Mouse (Mus musculus) pancreas, adult 10 weeks (tissue): ENCODE measurements around the gene Snrpb. TPM values are rescaled to one million over a fixed set of nuclear protein-coding genes. Genes with fewer than 3 reads are reported as not detected.

ENCODE experiments used
- polyA plus RNA-seq: library from polyadenylated mRNA; stranded (reverse); fragments of 350-450 nt; fragmentation: Illumina TruSeq; extraction: RNeasy Lipid Tissue Mini Kit (QIAGEN cat#74804); gene quantifications from one replicate; pipeline ENCODE4 v1.2.3, GENCODE M21; 2015; ENCODE audit warnings: low read depth, low replicate concordance; ENCODE audit not compliant: insufficient read depth

The Snrpb gene
- 31.1 TPM for polyA plus RNA-seq

GRCm38 (mm10) chr2:130178706-130179506 lies at the start of gene Snrpb:
Gene Snrpb, minus strand, starts transcription at chr2:130179403.

DNA sequence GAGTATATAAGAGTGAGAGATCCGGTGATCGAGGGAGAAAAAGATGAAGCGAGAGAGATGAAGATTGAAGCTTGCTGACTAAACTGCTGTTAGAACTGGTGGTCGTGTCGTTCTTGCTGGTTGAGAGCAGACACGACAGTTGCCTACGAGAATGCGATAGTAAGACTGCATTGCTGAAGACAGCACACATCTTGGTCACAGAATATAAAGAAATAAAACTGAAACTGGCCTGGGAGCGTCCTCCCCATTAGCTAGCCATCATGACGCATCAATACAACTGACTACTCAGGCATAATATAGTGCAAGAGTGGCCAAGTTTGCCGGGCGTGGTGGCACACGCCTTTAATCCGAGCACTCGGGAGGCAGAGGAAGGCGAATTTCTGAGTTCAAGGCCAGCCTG lies 15.7 kb upstream of the Snrpb start, which contains the start of gene Tmc2:
Gene Tmc2, plus strand, starts transcription at position 301 of the 400 bp plus-strand sequence.

Other genes starting within 250 kb of the Snrpb start
- not detected for gene Tgm3, start 167.1 kb downstream of the Snrpb start, polyA plus RNA-seq
- gene Tgm6, start 67.0 kb downstream of the Snrpb start, polyA plus RNA-seq, result not detected
- gene Tmc2, start 15.8 kb upstream of the Snrpb start, polyA plus RNA-seq, result not detected
- 54.7 TPM for gene Nop56, start 95.0 kb upstream of the Snrpb start, polyA plus RNA-seq
- gene Idh3b, start 105.1 kb upstream of the Snrpb start, polyA plus RNA-seq, result 38.5 TPM
- 0.59 TPM for gene Ebf4, start 115.8 kb upstream of the Snrpb start, polyA plus RNA-seq
- gene Cpxm1, start 218.2 kb upstream of the Snrpb start, polyA plus RNA-seq, result 6.9 TPM
- not detected for gene Gm28372, start 225.8 kb upstream of the Snrpb start, polyA plus RNA-seq
- gene 1700020A23Rik, start 225.9 kb upstream of the Snrpb start, polyA plus RNA-seq, result not detected
- not detected for gene Tmem239, start 227.1 kb upstream of the Snrpb start, polyA plus RNA-seq
- gene Vps16, start 244.9 kb upstream of the Snrpb start, polyA plus RNA-seq, result 51.8 TPM
- gene Pced1a, start 245.3 kb upstream of the Snrpb start, polyA plus RNA-seq, result 6.8 TPM